Mouse (Mus musculus) thymus, adult 2 months (tissue): ENCODE data around the gene Ncbp1. TPM values are rescaled to one million over a fixed set of nuclear protein-coding genes. Genes with fewer than 3 reads are reported as not detected.
A peak's percentile ranks its signal among the peaks of the same experiment; 100 is the strongest.

Experiments used
- DNase-seq: peaks from one replicate; pipeline ENCODE4 v3.0.0; 2021
- H3K27ac ChIP-seq: fragments of 200-500 bp; 2 replicates; pipeline ENCODE4 v1.5.1; 2012; ENCODE audit warnings: low read length, control low read depth; ENCODE audit not compliant: control insufficient read depth, insufficient read depth
- H3K27me3 ChIP-seq: fragments of 200-500 bp; 2 replicates; pipeline ENCODE4 v1.6.1; 2012; ENCODE audit warnings: mild to moderate bottlenecking, low read length, moderate library complexity, mixed read lengths; ENCODE audit not compliant: control insufficient read depth, insufficient read depth
- H3K36me3 ChIP-seq: fragments of 200-500 bp; 2 replicates; pipeline ENCODE4 v1.6.1; 2012; ENCODE audit warnings: mild to moderate bottlenecking, low read length, moderate library complexity; ENCODE audit not compliant: control insufficient read depth, insufficient read depth
- H3K4me1 ChIP-seq: fragments of 200-500 bp; replicated peaks from 2 replicates; pipeline ENCODE4 v1.6.1; 2012; ENCODE audit warnings: low read length; ENCODE audit not compliant: control insufficient read depth, insufficient read depth
- H3K4me3 ChIP-seq: fragments of 200-500 bp; 2 replicates; pipeline ENCODE4 v1.5.1; 2012; ENCODE audit warnings: mild to moderate bottlenecking, low read length, control low read depth, moderate library complexity; ENCODE audit not compliant: control insufficient read depth, insufficient read depth
- CTCF ChIP-seq: fragments of 200-500 bp; IDR thresholded peaks from 2 replicates; pipeline ENCODE4 v1.5.1; 2012; ENCODE audit warnings: mild to moderate bottlenecking, control low read depth, low read length, moderate library complexity, borderline replicate concordance; ENCODE audit not compliant: control insufficient read depth, poor library complexity, insufficient read depth; ENCODE audit errors: extremely low read depth
- POLR2A ChIP-seq: fragments of 200-500 bp; IDR thresholded peaks from 2 replicates; pipeline ENCODE4 v1.6.1; 2012; ENCODE audit warnings: mild to moderate bottlenecking, low read length, control low read depth, moderate library complexity; ENCODE audit not compliant: control insufficient read depth, poor library complexity, insufficient read depth; ENCODE audit errors: extremely low read depth
- WGBS: fragments of 180-500 bp; shearing (Covaris S2); methylation state at CpG from one replicate; pipeline ENCODE4 v1.1.7; 2018; 5-methylcytosine and 5-hydroxymethylcytosine counted together
- polyA plus RNA-seq: library from polyadenylated mRNA; depleted of rRNA; stranded (reverse); fragments of >200 nt; gene quantifications from 2 replicates; pipeline ENCODE4 v1.2.3, GENCODE M21; 2012; rRNA removed

Ncbp1 gene
- polyA plus RNA-seq = 53.3 and 56.7 TPM in 2 replicates

GRCm38 (mm10) chr4:46138287-46139222 lies at the start of gene Ncbp1, which contains the start of gene Tstd2:
Gene Ncbp1, plus strand, starts transcription at chr4:46138613.
Gene Tstd2, minus strand, starts transcription at chr4:46138694.
- TF ChIP-seq CTCF = 0 out of 2 replicates have a peak, but pooled peaks have one; percentile 39
- no peak for TF ChIP-seq POLR2A
- Histone ChIP-seq H3K4me3 (peak within 1 kb of the TSS; percentile 68), H3K27ac (no peak within 1 kb of the TSS), H3K36me3 (no peaks in the 10 kb centered on the region), H3K4me1 (peaks cover 4% of the 10 kb centered on the region), H3K27me3 (no peaks in the 10 kb centered on the region)
- whole genome bisulfite sequencing = under 1% methylated on average over 89 of the region's 90 CpGs
- DNase-seq = peak; percentile 91

GRCm38 (mm10) chr4:46089524-46090125 lies 48.8 kb upstream of the Ncbp1 start:
- Histone ChIP-seq H3K27me3 (no peaks in the 10 kb centered on the region), H3K36me3 (no peaks in the 10 kb centered on the region), H3K4me3 (no peak overlapping the region), H3K27ac (no peak overlapping the region), H3K4me1 (peaks cover 11% of the 10 kb centered on the region)
- DNase-seq = no peak
- WGBS = 97% methylated on average over 14 of the region's 14 CpGs
- TF ChIP-seq POLR2A (no peak), CTCF (no peak)

GRCm38 (mm10) chr4:46092429-46093076 lies 45.9 kb upstream of the Ncbp1 start:
- WGBS = 69% methylated on average over 5 of the region's 5 CpGs
- no peaks in the 10 kb centered on the region for H3K36me3 ChIP-seq

GRCm38 (mm10) chr4:46094916-46095825 lies 43.2 kb upstream of the Ncbp1 start:
- TF ChIP-seq POLR2A (no peak), CTCF (no peak)
- no peaks in the 10 kb centered on the region; the same call in 1 of the 2 replicates for H3K27me3 ChIP-seq
- H3K27ac ChIP-seq = no peak overlapping the region
- 54% methylated on average over 15 of the region's 15 CpGs for WGBS
- peaks cover 23% of the 10 kb centered on the region for H3K4me1 ChIP-seq
- no peak overlapping the region for H3K4me3 ChIP-seq
- no peak for DNase-seq
- no peaks in the 10 kb centered on the region for H3K36me3 ChIP-seq

More at GRCm38 (mm10) chr4:46092429-46093076, 45.9 kb upstream of the Ncbp1 start:
- Histone ChIP-seq H3K27me3 (no peaks in the 10 kb centered on the region; the same call in 1 of the 2 replicates), H3K27ac (no peak overlapping the region), H3K4me3 (no peak overlapping the region), H3K4me1 (peaks cover 21% of the 10 kb centered on the region)
- no peak for TF ChIP-seq CTCF
- no peak for TF ChIP-seq POLR2A
- no peak for DNase-seq

GRCm38 (mm10) chr4:46095826-46096159 lies 42.6 kb upstream of the Ncbp1 start:
- DNase-seq = no peak
- no peaks in the 10 kb centered on the region; the same call in 1 of the 2 replicates for H3K27me3 ChIP-seq
- TF ChIP-seq CTCF = no peak
- TF ChIP-seq POLR2A = no peak
- H3K4me1 ChIP-seq = peaks cover 25% of the 10 kb centered on the region
- WGBS = 96% methylated on average over 3 of the region's 3 CpGs
- H3K27ac ChIP-seq = no peak overlapping the region
- H3K36me3 ChIP-seq = no peaks in the 10 kb centered on the region
- H3K4me3 ChIP-seq = no peak overlapping the region
